Mouse (Mus musculus): ENCODE measurements at regions not wholly inside any gene's neighbourhood (a gene's known extent, or its start where the extent isn't known, plus 50 kb on each side); places are given as distances from the start of the nearest gene placed in this dataset.

- DNase-seq (ENCODE audit: low read depth), result no peak
Observed at GRCm38 (mm10) chr7:90030486-90031250, 49.9 kb upstream of the Eed start.

GRCm38 (mm10) chr7:90033086-90033485 lies 52.3 kb upstream of the Eed start:
- DNase-seq (ENCODE audit: low read depth), result no peak

- no peak for DNase-seq (ENCODE audit: low read depth)
Observed at GRCm38 (mm10) chr7:90033640-90034312, 53.0 kb upstream of the Eed start.

- no peak for DNase-seq (ENCODE audit: low read depth)
Observed at GRCm38 (mm10) chr7:90034498-90034897, 53.7 kb upstream of the Eed start.

- no peak for DNase-seq (ENCODE audit: low read depth)
Observed at GRCm38 (mm10) chr7:90035396-90035795, 54.6 kb upstream of the Eed start.

GRCm38 (mm10) chr7:90037736-90038135 lies 57.0 kb upstream of the Eed start:
- DNase-seq (ENCODE audit: low read depth), result no peak

GRCm38 (mm10) chr7:90039504-90039903 lies 58.7 kb upstream of the Eed start:
- no peak for DNase-seq (ENCODE audit: low read depth)

GRCm38 (mm10) chr7:90040581-90041340 lies 60.0 kb upstream of the Eed start:
- no peak for DNase-seq (ENCODE audit: low read depth)

GRCm38 (mm10) chr7:90041565-90042024 lies 60.8 kb upstream of the Eed start:
- DNase-seq (ENCODE audit: low read depth), result peak; percentile 51

GRCm38 (mm10) chr7:90042364-90042763 lies 61.6 kb upstream of the Eed start:
- DNase-seq (ENCODE audit: low read depth), result no peak

- DNase-seq (ENCODE audit: low read depth), result no peak
Observed at GRCm38 (mm10) chr7:90043526-90043925, 62.7 kb upstream of the Eed start.

- DNase-seq (ENCODE audit: low read depth), result no peak
Observed at GRCm38 (mm10) chr7:90044100-90044698, 63.4 kb upstream of the Eed start.

- no peak for DNase-seq (ENCODE audit: low read depth)
Observed at GRCm38 (mm10) chr7:90045208-90045800, 64.5 kb upstream of the Eed start.

GRCm38 (mm10) chr7:90046228-90046627 lies 65.4 kb upstream of the Eed start:
- no peak for DNase-seq (ENCODE audit: low read depth)

- DNase-seq (ENCODE audit: low read depth), result no peak
Observed at GRCm38 (mm10) chr7:90046862-90047261, 66.1 kb upstream of the Eed start.

GRCm38 (mm10) chr7:90048401-90049307 lies 67.9 kb upstream of the Eed start:
- DNase-seq (ENCODE audit: low read depth), result no peak

- DNase-seq (ENCODE audit: low read depth), result no peak
Observed at GRCm38 (mm10) chr7:90049831-90050237, 69.1 kb upstream of the Eed start.

- DNase-seq (ENCODE audit: low read depth), result peak; percentile 30
Observed at GRCm38 (mm10) chr7:90054795-90055511, 74.2 kb upstream of the Eed start.

GRCm38 (mm10) chr7:90057947-90058346 lies 72.1 kb upstream of the Picalm start:
- DNase-seq (ENCODE audit: low read depth), result no peak

- no peak for DNase-seq (ENCODE audit: low read depth)
Observed at GRCm38 (mm10) chr7:90058636-90059035, 71.4 kb upstream of the Picalm start.
